9 mouse cellular contexts compared by ENCODE assay signal in the genomic region with DNA sequence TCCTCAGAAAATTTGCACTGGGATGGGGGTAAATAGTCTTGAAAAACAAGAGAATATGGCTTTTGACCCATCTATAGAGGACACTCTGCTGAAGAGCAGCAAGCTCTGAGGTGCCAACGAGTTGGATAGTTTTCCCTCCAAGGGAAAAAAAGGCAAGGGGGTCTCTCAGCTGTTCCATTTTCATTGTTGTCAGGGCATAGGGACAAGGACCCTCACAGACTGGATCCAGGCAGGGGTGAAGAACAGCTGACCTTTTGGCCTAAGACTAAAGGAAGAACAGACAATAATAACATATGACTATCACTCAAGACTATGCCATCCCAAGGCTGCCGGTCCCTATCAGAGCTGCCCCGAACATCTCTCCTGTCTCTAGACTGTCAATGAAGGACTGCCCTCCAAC. TPM values are rescaled to one million over a fixed set of nuclear protein-coding genes. Genes with fewer than 3 reads are reported as not detected.
DNase-seq lines count a peak whose midpoint lies in the region; ATAC-seq and TF ChIP-seq lines count a peak whose summit lies in the region.
"Had no signal": no experiment of that assay in that cellular context is flagged by ENCODE, and none has a peak within 500 bp of the region (broad histone marks: within the 10 kb centered on the region; RNA-seq: fewer than 3 reads in every experiment).

No protein-coding gene starts in this region.

- H3K27me3 ChIP-seq in lung, postnatal 0 days (replicated peaks; ENCODE audit: insufficient read depth, low read length), result no peaks in the 10 kb centered on the region
- H3K27me3 ChIP-seq in limb, embryonic 14.5 days (ENCODE audit: control insufficient read depth, insufficient read depth, low read length), result 0 out of 2 replicates have a peak, but pooled peaks cover 8% of the 10 kb centered on the region
- H3K27me3 ChIP-seq in stomach, embryonic 16.5 days (ENCODE audit: control insufficient read depth, insufficient read depth, low read length), result no peaks in the 10 kb centered on the region

- H3K9me3 ChIP-seq in lung, postnatal 0 days (ENCODE audit: low read length), result no peaks in the 10 kb centered on the region
- H3K9me3 ChIP-seq in limb, embryonic 14.5 days (ENCODE audit: control insufficient read depth, low read length), result no peaks in the 10 kb centered on the region
- no peaks in the 10 kb centered on the region for H3K9me3 ChIP-seq in stomach, embryonic 16.5 days (replicated peaks; ENCODE audit: control insufficient read depth, low read length)

- H3K4me2 ChIP-seq in lung, postnatal 0 days (replicated peaks; ENCODE audit: low read depth, low read length), result peak overlapping the region; percentile 85
- peak overlapping the region; percentile 98 for H3K4me2 ChIP-seq in limb, embryonic 14.5 days (replicated peaks; ENCODE audit: low read depth, low read length, severe bottlenecking)
- peak overlapping the region; percentile 93 for H3K4me2 ChIP-seq in stomach, embryonic 16.5 days (ENCODE audit: low read depth, low read length)

- no peak for TF ChIP-seq POLR2A in limb, embryonic 14.5 days (IDR thresholded peaks at IDR 0.05; ENCODE audit: borderline replicate concordance, extremely low read depth, insufficient read depth, insufficient read length)

- intact Hi-C loops in heart, postnatal 14 days (cut with DNase I), result loop anchor here (2.0 to 10.0 kb wide), 2 partner anchors 27 to 343 kb away; no protein-coding TSS in a partner anchor

- TF ChIP-seq EP300 in lung, postnatal 0 days (IDR thresholded peaks at IDR 0.05), result no peak

- no peak for TF ChIP-seq CTCF in lung, postnatal 0 days (IDR thresholded peaks at IDR 0.05)

- H3K4me1 ChIP-seq in lung, postnatal 0 days (ENCODE audit: insufficient read depth, low read depth, low read length), result peaks cover 41% of the 10 kb centered on the region; the same call in 1 of the 2 replicates
- peaks cover 9% of the 10 kb centered on the region; the same call in 1 of the 2 replicates for H3K4me1 ChIP-seq in limb, embryonic 14.5 days (ENCODE audit: control insufficient read depth, insufficient read depth, low read length)
- H3K4me1 ChIP-seq in stomach, embryonic 16.5 days (ENCODE audit: control insufficient read depth, insufficient read depth, low read length), result peaks cover 46% of the 10 kb centered on the region

- H3K4me3 ChIP-seq in lung, postnatal 0 days (ENCODE audit: low read depth, low read length), result peak overlapping the region; percentile 87; the same call in 1 of the 2 replicates
- peak overlapping the region; percentile 71 for H3K4me3 ChIP-seq in limb, embryonic 14.5 days (replicated peaks; ENCODE audit: low read length)
- peak overlapping the region; percentile 93 for H3K4me3 ChIP-seq in stomach, embryonic 16.5 days (replicated peaks; ENCODE audit: low read length)

- 76% methylated on average over 3 of the region's 3 CpGs for WGBS in lung, postnatal 0 days
- WGBS in limb, embryonic 14.5 days, result 77% methylated on average over 3 of the region's 3 CpGs
- WGBS in stomach, embryonic 16.5 days, result 56% methylated on average over 3 of the region's 3 CpGs

- H3K9ac ChIP-seq in lung, postnatal 0 days (replicated peaks; ENCODE audit: low read depth), result 0 out of 2 replicates have a peak overlapping the region, but pooled peaks have one; percentile 13
- no peak overlapping the region for H3K9ac ChIP-seq in limb, embryonic 14.5 days (ENCODE audit: low read depth, low read length, severe bottlenecking)
- no peak overlapping the region for H3K9ac ChIP-seq in stomach, embryonic 16.5 days (ENCODE audit: low read length)

- peak; percentile 85 for DNase-seq in heart, adult 11 months
- no peak for DNase-seq in heart, postnatal 14 days
- no peak for DNase-seq in lung, postnatal 0 days (ENCODE audit: low spot score)
- no peak for DNase-seq in lung, postnatal 14 days
- DNase-seq in limb, embryonic 14.5 days (ENCODE audit: low spot score), result no peak
- DNase-seq in spleen, adult 12 weeks (ENCODE audit: low spot score), result no peak
- DNase-seq in urinary bladder, postnatal 14 days (ENCODE audit: low spot score), result no peak

- H3K36me3 ChIP-seq in lung, postnatal 0 days (ENCODE audit: insufficient read depth, low read length), result no peaks in the 10 kb centered on the region
- H3K36me3 ChIP-seq in limb, embryonic 14.5 days (ENCODE audit: control insufficient read depth, insufficient read depth, low read length), result no peaks in the 10 kb centered on the region
- no peaks in the 10 kb centered on the region for H3K36me3 ChIP-seq in stomach, embryonic 16.5 days (ENCODE audit: control insufficient read depth, insufficient read depth, low read length)

- no peak overlapping the region for H3K27ac ChIP-seq in lung, postnatal 0 days (ENCODE audit: low read length)
- no peak overlapping the region for H3K27ac ChIP-seq in limb, embryonic 14.5 days (replicated peaks; ENCODE audit: low read depth, low read length)
- H3K27ac ChIP-seq in stomach, embryonic 16.5 days (ENCODE audit: low read length), result no peak overlapping the region

- no peak for ATAC-seq in lung, postnatal 0 days
- no peak for ATAC-seq in limb, embryonic 14.5 days (ENCODE audit: low FRiP score, low read depth)
- ATAC-seq in stomach, embryonic 16.5 days (ENCODE audit: insufficient read depth, low FRiP score), result no peak

RNA-seq across cellular contexts. Expression of a gene that starts 4.2 kb away (rescaled TPM):
- 10 to 100 TPM; 26.6 to 29.7 TPM for total RNA-seq in heart, postnatal 14 days (2021)
- polyA plus RNA-seq in lung, postnatal 0 days (2015; fragmentation: Nextera tagmentation; extraction: Ambion mirVana), result 4.5 and 5.8 TPM in 2 replicates
- polyA plus RNA-seq in limb, embryonic 14.5 days (2012; rRNA removed), result 10.8 and 11.0 TPM in 2 replicates
- polyA plus RNA-seq in limb, embryonic 14.5 days (2014; fragmentation: Nextera tagmentation; extraction: Ambion mirVana), result 10.2 and 11.9 TPM in 2 replicates
- 7.3 and 8.2 TPM in 2 replicates for polyA plus RNA-seq in stomach, embryonic 16.5 days (2015; fragmentation: Nextera tagmentation; extraction: Ambion mirVana)
- total RNA-seq: neutrophil, adult 5-6 weeks had no signal
